Mouse (Mus musculus) adrenal gland, postnatal 4 days (tissue): ENCODE data around the gene Mthfr. TPM values are rescaled to one million over a fixed set of nuclear protein-coding genes. Genes with fewer than 3 reads are reported as not detected.
"Not testable (repeated sequence)": the region's sequence is repeated elsewhere in the genome, so short reads cannot be mapped to it uniquely, and the experiment has no call there.

Experiments
- DNase-seq, 2 experiments: peaks; one replicate each; pipeline ENCODE4 v3.0.0; 2021 to 2022; ENCODE audit warnings: low spot score in 2 of 2, mixed read lengths in 2 of 2
- total RNA-seq, 2 experiments: library from RNA; stranded (reverse); gene quantifications; 2 replicates each; pipeline ENCODE4 v1.2.3; 2021

The Mthfr gene
- total RNA-seq, 2 experiments from 2014 or later = 47.0 to 56.6 TPM

GRCm38 (mm10) chr4:148039254-148040028, 564 bp downstream of the Mthfr start:
- no peak for DNase-seq

- DNase-seq = no peak
Observed at GRCm38 (mm10) chr4:148040029-148040830, 1.4 kb downstream of the Mthfr start.

GRCm38 (mm10) chr4:148040933-148041610, 2.2 kb downstream of the Mthfr start:
- DNase-seq = peak; percentile 42 to 73

- peak in 1 of 2 experiments; percentile 26 for DNase-seq
Observed at GRCm38 (mm10) chr4:148041611-148042191, 2.8 kb downstream of the Mthfr start.

DNA sequence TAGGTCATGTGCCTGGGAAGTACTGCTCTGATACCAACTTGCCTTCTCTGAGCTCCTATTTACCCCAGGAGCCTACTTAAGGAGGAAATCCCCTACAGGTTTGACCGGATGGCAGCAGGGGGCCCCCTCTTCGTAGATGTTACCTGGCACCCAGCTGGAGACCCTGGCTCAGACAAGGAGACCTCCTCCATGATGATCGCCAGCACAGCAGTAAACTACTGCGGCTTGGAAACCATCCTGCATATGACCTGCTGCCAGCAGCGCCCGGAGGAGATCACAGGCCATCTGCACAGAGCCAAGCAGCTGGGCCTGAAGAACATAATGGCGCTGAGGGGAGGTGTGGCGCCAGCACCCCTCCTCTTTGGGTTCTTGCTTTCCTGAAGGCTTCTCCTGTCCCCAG, 4.5 kb downstream of the Mthfr start:
- not testable (repeated sequence) for DNase-seq

DNA sequence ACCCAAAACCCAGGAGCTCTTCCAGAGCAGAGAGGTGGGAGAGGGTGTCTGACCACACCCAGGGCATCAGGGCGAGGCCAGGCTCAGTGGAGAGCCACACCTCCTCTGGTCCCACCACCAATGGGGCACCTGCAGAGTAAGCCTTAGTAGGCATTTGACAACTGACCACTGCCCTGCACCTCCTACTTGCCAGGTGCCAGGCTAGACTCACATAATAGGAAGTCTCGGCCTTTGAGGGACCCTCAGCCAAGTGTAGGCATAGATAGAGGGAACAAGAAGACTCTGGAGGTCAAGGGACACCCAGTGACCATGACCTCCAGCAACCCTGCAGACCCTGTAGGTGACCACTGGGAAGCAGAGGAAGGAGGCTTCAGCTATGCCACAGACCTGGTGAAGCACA, 5.2 kb downstream of the Mthfr start:
- no peak for DNase-seq

DNA sequence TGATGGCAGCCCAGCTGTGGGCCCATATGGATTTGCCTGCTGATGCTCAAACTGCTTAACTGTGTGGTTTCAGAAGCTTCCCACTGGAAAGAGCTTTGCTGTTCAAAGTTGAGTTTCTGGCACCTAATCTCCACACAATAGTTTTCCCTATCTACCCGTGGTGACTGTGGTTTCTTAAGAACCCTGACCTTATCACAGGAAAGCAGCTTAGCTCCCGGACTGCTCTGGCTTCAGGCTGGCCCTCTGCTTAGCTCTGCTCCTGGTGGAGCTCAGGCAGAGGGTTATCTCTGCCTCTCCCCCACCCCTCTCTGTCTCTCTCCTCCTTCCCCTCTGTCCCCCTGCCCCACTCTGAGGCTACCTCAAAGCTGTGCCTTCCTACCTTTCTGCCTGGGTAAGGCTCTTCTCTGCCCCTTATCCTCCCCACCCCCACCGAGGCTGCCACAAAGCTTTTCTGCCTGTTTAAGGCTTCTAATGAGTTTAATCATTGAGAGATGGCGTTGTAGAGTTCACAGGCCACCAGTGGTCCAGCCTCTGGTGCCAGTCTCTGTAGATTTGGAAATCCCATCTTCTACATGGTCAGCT, 7.7 kb downstream of the Mthfr start:
- DNase-seq = no peak

DNA sequence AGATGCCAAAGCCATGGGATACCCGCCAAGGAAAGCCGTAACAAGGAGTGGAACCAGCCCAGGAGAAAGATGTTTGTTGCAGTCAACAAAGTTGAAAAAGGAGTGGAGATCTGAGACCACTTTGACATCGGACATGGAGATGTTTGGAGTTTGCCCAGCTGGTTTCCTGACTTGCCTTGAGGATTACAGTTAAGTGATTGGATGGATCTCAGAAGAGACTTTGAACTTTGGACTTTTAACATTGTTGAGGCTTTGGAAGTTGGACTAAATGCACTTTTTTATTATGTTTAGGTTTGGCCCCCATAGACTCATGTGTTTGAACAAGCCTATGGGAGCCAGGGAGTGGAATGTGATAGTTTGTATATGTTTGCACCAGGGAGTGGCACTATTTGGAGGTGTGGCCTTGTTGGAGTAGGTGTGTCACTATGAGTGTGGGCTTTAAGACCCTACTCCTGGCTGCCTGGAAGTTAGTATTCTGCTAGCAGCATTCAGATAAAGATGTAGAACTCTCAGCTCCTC, 11.6 kb downstream of the Mthfr start:
- DNase-seq = not testable (repeated sequence)

GRCm38 (mm10) chr4:148051046-148051776, 12.3 kb downstream of the Mthfr start:
- DNase-seq = no peak

DNA sequence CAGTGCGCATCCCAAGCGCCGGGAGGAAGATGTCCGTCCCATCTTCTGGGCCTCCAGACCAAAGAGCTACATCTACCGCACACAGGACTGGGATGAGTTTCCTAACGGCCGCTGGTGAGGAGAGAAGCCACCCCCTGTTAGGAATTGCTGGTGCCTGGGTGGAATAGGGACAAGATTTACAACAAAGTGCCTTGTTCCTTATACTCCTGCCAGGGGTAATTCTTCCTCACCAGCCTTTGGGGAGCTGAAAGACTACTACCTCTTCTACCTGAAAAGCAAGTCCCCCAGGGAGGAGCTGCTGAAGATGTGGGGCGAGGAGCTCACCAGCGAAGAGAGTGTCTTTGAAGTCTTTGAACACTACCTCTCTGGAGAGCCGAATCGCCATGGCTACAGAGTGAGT, 13.0 kb downstream of the Mthfr start:
- no peak for DNase-seq

GRCm38 (mm10) chr4:148052976-148053375, 14.1 kb downstream of the Mthfr start:
- DNase-seq = no peak

DNA sequence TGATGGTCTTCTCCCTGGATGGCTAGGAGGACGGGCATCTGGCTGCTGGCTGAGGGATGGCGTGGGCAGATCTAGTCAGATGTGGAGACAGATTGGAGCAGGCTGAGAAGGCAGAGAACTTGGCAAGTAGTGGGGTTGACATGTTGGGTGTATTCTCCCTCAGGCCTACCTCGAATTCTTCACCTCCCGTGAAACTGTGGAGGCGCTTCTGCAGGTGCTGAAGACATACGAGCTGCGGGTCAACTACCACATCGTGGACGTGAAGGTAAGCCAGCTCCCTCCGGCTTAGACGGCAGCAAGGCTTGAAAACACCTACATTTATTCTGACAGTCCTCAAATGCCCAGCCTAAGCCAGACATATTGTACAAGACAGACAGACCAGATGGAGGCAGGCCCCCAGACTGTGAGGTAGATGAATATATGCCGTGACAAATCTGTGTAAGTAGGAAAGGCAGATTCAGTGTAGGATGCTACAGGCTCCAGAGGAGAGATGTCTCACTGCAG, 14.6 kb downstream of the Mthfr start:
- no peak for DNase-seq

GRCm38 (mm10) chr4:148054961-148055695, 16.3 kb downstream of the Mthfr start:
- DNase-seq = no peak

DNA sequence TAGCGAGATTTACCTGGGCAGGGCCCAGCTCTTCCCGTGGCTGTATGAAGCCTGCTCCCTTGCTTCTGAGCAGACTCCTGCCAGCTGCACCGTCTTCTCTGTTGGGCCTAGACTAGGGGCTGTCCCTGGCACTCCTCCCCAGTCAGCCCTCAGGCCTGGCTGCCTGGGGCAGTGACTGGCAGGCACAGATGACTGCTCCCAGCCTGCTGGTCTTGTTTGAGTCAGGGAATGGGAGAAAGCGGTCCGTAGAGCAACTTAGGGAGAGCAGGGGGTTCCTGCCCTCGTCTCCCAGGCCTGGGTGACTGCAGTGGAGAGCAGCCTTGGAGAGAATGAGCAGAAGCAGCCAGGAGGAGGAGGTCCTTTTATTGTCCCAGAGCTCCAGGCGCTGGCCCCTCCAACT, 17.4 kb downstream of the Mthfr start:
- no peak for DNase-seq

GRCm38 (mm10) chr4:148056801-148057200, 17.9 kb downstream of the Mthfr start:
- no peak for DNase-seq

DNA sequence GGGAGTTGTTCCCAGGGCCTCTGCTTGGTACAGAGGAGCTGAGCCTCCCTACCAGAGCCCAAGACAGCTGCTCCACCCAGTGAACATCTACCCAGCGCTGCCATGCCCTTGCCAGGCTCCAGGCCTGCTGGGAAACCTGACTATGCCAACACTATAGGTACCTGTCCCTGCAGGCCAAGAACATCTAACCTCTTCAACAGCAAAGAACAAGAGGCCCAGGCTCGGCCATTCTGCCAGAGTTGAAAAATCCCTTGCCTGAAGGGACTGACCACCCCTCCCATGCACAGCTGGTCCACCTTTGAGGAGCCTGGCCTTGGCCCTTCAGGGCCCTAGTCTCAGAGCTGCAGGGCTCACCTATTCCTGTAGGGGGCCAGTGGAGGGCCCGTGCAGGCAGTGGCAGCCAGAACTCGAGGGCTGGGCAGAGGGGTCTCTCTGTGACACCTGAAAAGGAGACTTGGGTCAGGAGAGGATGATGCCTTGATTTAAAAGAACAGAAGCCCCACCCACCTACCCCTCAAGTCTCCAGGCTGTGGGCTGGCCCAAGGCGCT, 18.9 kb downstream of the Mthfr start:
- no peak for DNase-seq

DNA sequence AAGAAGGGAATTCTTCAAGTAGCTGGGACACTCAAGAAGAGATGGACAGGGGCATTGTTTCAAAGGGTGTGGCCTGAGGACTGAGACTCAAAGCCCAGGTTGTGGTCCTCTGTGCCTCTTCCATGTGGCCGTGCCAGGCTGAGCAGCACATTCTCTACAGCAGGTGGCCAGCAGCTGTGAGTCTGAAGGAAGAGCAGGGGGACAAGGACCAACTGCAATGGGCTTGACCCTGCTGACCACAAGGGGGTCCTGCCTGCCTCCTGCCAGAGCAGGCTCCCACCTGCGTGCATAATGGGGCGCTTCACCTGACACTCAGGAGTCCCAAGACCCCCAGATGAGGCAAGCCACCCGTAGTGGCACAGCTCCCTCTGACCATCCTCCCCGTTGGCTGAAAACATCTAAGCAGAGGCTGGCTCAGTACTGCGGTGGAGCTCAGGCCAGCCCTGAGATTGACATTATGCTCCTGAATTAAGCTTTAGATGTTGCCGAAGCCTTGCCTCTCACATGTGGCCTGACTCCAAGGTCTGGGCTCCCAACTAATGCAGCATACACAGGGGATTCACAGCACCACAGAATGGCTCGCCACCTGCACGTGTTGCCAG, 19.4 kb downstream of the Mthfr start:
- DNase-seq = no peak

GRCm38 (mm10) chr4:148058993-148059392, 20.1 kb downstream of the Mthfr start:
- no peak for DNase-seq
